Mouse (Mus musculus): ENCODE results near the gene Ms4a1.

- no peak for TF ChIP-seq EP300 (optimal IDR thresholded peaks at IDR 0.05)
- TF ChIP-seq CTCF (IDR thresholded peaks at IDR 0.05; ENCODE audit: low read depth), result no peak
Measured at GRCm38 (mm10) chr19:11264602-11265185, 1.3 kb downstream of the Ms4a1 start.
